Mouse (Mus musculus): Measurements from ENCODE around the gene Igdcc4. TPM values are rescaled to one million over a fixed set of nuclear protein-coding genes. Genes with fewer than 3 reads are reported as not detected.
A peak's percentile ranks its signal among the peaks of the same experiment; 100 is the strongest.

Igdcc4 gene
- polyA plus RNA-seq, 1 experiment from 2014 or later = 9.1 TPM

DNA sequence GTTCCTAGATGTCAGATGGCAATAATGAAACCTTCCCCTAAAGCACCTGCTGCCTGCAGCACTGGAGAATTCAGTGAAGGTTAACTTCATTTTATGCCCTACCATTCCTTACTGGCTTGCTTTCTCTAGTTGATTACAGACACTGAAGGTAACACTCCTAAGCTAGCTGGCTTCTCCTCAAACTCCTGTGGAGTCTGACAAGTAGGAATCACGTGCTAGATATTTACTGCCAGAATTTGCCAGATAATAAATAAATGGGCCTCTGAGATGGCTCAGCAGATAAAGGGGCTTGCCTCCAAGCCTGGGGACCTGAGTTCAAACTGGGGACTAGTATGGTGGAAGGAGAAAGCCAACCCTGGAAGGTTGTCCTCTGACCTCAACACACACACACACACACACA, 14.5 kb upstream of the Igdcc4 start:
- H3K9ac ChIP-seq = no peak overlapping the region
- H3K27ac ChIP-seq = no peak overlapping the region
- no peak for ATAC-seq (replicated peaks; ENCODE audit: insufficient number of reproducible peaks, insufficient read depth, low FRiP score, low read depth)
- no peak overlapping the region for H3K4me2 ChIP-seq
- no peak overlapping the region for H3K4me3 ChIP-seq
- H3K4me1 ChIP-seq (replicated peaks) = 0 out of 2 replicates have a peak, but pooled peaks cover 3% of the 10 kb centered on the region
- H3K9me3 ChIP-seq (replicated peaks) = no peaks in the 10 kb centered on the region
- 70% methylated on average over 1 of the region's 1 CpGs for WGBS
- no peaks in the 10 kb centered on the region for H3K27me3 ChIP-seq
- peaks cover 23% of the 10 kb centered on the region for H3K36me3 ChIP-seq

GRCm38 (mm10) chr9:65087490-65087889, 13.8 kb upstream of the Igdcc4 start:
- no peak for ATAC-seq (replicated peaks; ENCODE audit: insufficient number of reproducible peaks, insufficient read depth, low FRiP score, low read depth)
- H3K9me3 ChIP-seq (replicated peaks) = no peaks in the 10 kb centered on the region
- 0 out of 2 replicates have a peak, but pooled peaks cover 3% of the 10 kb centered on the region for H3K4me1 ChIP-seq (replicated peaks)
- 41% methylated on average over 5 of the region's 5 CpGs for WGBS
- no peak overlapping the region for H3K4me2 ChIP-seq
- H3K27ac ChIP-seq = no peak overlapping the region
- H3K27me3 ChIP-seq = no peaks in the 10 kb centered on the region
- H3K4me3 ChIP-seq = no peak overlapping the region
- H3K36me3 ChIP-seq = peaks cover 20% of the 10 kb centered on the region
- H3K9ac ChIP-seq = no peak overlapping the region

- no peak overlapping the region for H3K4me3 ChIP-seq
- H3K27me3 ChIP-seq = no peaks in the 10 kb centered on the region
- no peaks in the 10 kb centered on the region for H3K9me3 ChIP-seq (replicated peaks)
- 0 out of 2 replicates have a peak overlapping the region, but pooled peaks have one; percentile 28 for H3K9ac ChIP-seq
- 21% methylated on average over 6 of the region's 6 CpGs for WGBS
- ATAC-seq (replicated peaks; ENCODE audit: insufficient number of reproducible peaks, insufficient read depth, low FRiP score, low read depth) = peak; percentile 65; the same call in 1 of the 2 replicates
- H3K36me3 ChIP-seq = no peaks in the 10 kb centered on the region
- no peak overlapping the region; the same call in 1 of the 2 replicates for H3K4me2 ChIP-seq
- peaks cover 7% of the 10 kb centered on the region for H3K4me1 ChIP-seq (replicated peaks)
- peak overlapping the region; percentile 34; the same call in 1 of the 2 replicates for H3K27ac ChIP-seq
Observed at GRCm38 (mm10) chr9:65094237-65094636, 7.0 kb upstream of the Igdcc4 start.

- Histone ChIP-seq H3K9ac (peak overlapping the region; percentile 70), H3K4me2 (peak overlapping the region; percentile 96), H3K27ac (peak overlapping the region; percentile 82), H3K4me3 (peak overlapping the region; percentile 71), H3K9me3 (replicated peaks) (no peaks in the 10 kb centered on the region), H3K27me3 (no peaks in the 10 kb centered on the region), H3K4me1 (replicated peaks) (peaks cover 19% of the 10 kb centered on the region), H3K36me3 (no peaks in the 10 kb centered on the region)
- WGBS = under 1% methylated on average over 39 of the region's 39 CpGs
- peak; percentile 49 for ATAC-seq (replicated peaks; ENCODE audit: insufficient number of reproducible peaks, insufficient read depth, low FRiP score, low read depth)
Observed at GRCm38 (mm10) chr9:65101686-65102376, 545 bp downstream of the Igdcc4 start.

- Histone ChIP-seq H3K9me3 (replicated peaks) (no peaks in the 10 kb centered on the region), H3K9ac (peak overlapping the region; percentile 70), H3K27ac (peak overlapping the region; percentile 82), H3K36me3 (no peaks in the 10 kb centered on the region), H3K4me3 (peak overlapping the region; percentile 71), H3K4me2 (peak overlapping the region; percentile 96), H3K27me3 (no peaks in the 10 kb centered on the region), H3K4me1 (replicated peaks) (peaks cover 19% of the 10 kb centered on the region)
- ATAC-seq (replicated peaks; ENCODE audit: insufficient number of reproducible peaks, insufficient read depth, low FRiP score, low read depth) = peak; percentile 50; the same call in 1 of the 2 replicates
- WGBS = 8% methylated on average over 35 of the region's 36 CpGs
Observed at GRCm38 (mm10) chr9:65102377-65103172, 1.3 kb downstream of the Igdcc4 start.

DNA sequence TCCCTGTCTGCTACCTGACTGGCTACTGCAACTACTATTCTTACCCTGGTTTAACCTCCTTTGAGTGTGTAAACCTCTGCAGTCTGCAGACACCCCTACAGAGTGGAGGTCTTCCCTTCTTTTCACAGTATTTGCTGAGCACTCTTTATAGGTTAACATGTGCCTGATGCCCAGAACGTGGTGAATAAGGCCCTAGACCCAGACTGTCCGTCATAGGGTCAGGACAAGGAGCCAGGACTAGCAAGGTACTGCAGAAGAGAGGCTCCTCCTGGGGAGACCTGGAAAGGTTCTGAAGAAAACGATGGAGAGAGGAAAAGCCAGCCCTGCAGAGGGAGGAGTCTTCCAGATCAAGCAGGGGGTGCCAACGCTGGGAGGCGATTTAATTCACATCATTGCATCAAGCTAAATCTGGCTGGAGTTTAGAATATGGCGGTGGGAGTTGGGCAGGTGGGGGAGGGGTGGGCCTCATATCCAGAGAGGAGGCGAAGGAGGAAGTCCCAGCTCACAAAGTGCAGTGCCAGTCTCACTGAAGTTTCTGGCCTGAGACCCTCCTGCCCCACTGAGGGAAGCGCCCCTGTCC, 2.0 kb downstream of the Igdcc4 start:
- no peak overlapping the region for H3K27ac ChIP-seq
- H3K4me3 ChIP-seq = peak overlapping the region; percentile 71
- no peak overlapping the region for H3K9ac ChIP-seq
- peak overlapping the region; percentile 96 for H3K4me2 ChIP-seq
- H3K4me1 ChIP-seq (replicated peaks) = peaks cover 19% of the 10 kb centered on the region
- 43% methylated on average over 8 of the region's 8 CpGs for WGBS
- H3K9me3 ChIP-seq (replicated peaks) = no peaks in the 10 kb centered on the region
- no peaks in the 10 kb centered on the region for H3K27me3 ChIP-seq
- ATAC-seq (replicated peaks; ENCODE audit: insufficient number of reproducible peaks, insufficient read depth, low FRiP score, low read depth) = no peak
- no peaks in the 10 kb centered on the region for H3K36me3 ChIP-seq

DNA sequence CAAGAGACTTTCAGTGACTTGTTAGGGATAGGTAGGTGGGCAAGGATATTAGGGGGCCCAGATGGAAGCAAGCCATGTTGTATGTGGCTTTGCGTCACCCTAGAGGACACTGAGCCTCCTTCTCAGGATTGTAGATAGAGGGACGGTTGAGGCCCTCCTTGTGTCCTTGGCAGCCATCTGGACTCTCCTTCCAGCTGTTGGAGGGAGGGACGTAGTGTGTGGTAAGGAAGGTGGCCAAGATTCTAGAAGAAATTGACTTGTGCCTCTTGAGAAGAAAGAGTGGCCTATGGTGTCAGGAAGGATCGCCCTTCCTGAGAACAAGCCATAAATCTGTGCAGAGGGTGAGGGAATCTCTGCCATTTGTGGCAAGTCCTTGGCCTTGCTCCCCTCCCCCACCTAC, 5.5 kb downstream of the Igdcc4 start:
- Histone ChIP-seq H3K4me1 (replicated peaks) (peaks cover 26% of the 10 kb centered on the region), H3K4me3 (no peak overlapping the region), H3K27me3 (no peaks in the 10 kb centered on the region), H3K36me3 (no peaks in the 10 kb centered on the region), H3K9me3 (replicated peaks) (no peaks in the 10 kb centered on the region), H3K4me2 (no peak overlapping the region), H3K27ac (no peak overlapping the region), H3K9ac (no peak overlapping the region)
- no peak for ATAC-seq (replicated peaks; ENCODE audit: insufficient number of reproducible peaks, insufficient read depth, low FRiP score, low read depth)
- 74% methylated on average over 4 of the region's 4 CpGs for WGBS

DNA sequence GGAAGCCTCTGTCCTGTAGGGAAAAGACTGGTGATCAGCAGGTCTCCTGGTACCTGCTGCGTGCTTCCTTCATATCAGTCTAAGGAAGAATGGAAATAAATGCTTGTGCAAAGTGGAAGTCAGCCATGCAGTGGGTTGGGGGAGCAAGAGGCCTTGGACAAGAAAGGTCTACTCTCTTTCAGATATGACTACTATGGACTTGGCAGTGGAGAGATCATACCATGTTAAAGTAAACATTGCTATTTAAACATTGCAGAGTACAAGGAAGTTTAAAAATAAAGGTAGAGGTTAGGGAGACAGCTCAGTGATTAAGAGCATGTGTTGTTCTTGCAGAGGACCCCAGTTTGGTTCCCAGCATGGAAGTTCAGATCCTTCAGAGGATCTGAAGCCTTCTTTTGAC, 6.6 kb downstream of the Igdcc4 start:
- H3K36me3 ChIP-seq = no peaks in the 10 kb centered on the region
- no peaks in the 10 kb centered on the region for H3K27me3 ChIP-seq
- ATAC-seq (replicated peaks; ENCODE audit: insufficient number of reproducible peaks, insufficient read depth, low FRiP score, low read depth) = no peak
- H3K4me3 ChIP-seq = no peak overlapping the region
- H3K9ac ChIP-seq = no peak overlapping the region
- H3K27ac ChIP-seq = no peak overlapping the region
- H3K4me1 ChIP-seq (replicated peaks) = peaks cover 18% of the 10 kb centered on the region
- H3K9me3 ChIP-seq (replicated peaks) = no peaks in the 10 kb centered on the region
- no peak overlapping the region for H3K4me2 ChIP-seq
- WGBS = 80% methylated on average over 1 of the region's 1 CpGs

- no peak for ATAC-seq (replicated peaks; ENCODE audit: insufficient number of reproducible peaks, insufficient read depth, low FRiP score, low read depth)
- Histone ChIP-seq H3K9ac (peak overlapping the region; percentile 22; the same call in 1 of the 2 replicates), H3K4me2 (peak overlapping the region; percentile 44), H3K4me3 (no peak overlapping the region), H3K36me3 (no peaks in the 10 kb centered on the region), H3K27me3 (no peaks in the 10 kb centered on the region), H3K4me1 (replicated peaks) (peaks cover 10% of the 10 kb centered on the region; the same call in 1 of the 2 replicates), H3K27ac (peak overlapping the region; percentile 43), H3K9me3 (replicated peaks) (no peaks in the 10 kb centered on the region)
- 20% methylated on average over 24 of the region's 24 CpGs for WGBS
Observed at GRCm38 (mm10) chr9:65109132-65110072, 8.1 kb downstream of the Igdcc4 start.

GRCm38 (mm10) chr9:65111698-65112097, 10.4 kb downstream of the Igdcc4 start:
- Histone ChIP-seq H3K4me2 (no peak overlapping the region), H3K9me3 (replicated peaks) (no peaks in the 10 kb centered on the region), H3K27ac (no peak overlapping the region), H3K4me1 (replicated peaks) (peaks cover 20% of the 10 kb centered on the region; the same call in 1 of the 2 replicates), H3K4me3 (no peak overlapping the region), H3K9ac (no peak overlapping the region), H3K36me3 (no peaks in the 10 kb centered on the region), H3K27me3 (no peaks in the 10 kb centered on the region)
- 80% methylated on average over 5 of the region's 5 CpGs for WGBS
- no peak for ATAC-seq (replicated peaks; ENCODE audit: insufficient number of reproducible peaks, insufficient read depth, low FRiP score, low read depth)

Data from heart, embryonic 15.5 days (tissue).